Mouse (Mus musculus) ZHBTc4 (cell line): ENCODE data around the gene Atp8a1.

Experiments used
- DNase-seq: peaks from one replicate; pipeline ENCODE4 v3.0.0-alpha.2; 2011; ENCODE audit warnings: low read depth, low spot score

Atp8a1 gene

DNA sequence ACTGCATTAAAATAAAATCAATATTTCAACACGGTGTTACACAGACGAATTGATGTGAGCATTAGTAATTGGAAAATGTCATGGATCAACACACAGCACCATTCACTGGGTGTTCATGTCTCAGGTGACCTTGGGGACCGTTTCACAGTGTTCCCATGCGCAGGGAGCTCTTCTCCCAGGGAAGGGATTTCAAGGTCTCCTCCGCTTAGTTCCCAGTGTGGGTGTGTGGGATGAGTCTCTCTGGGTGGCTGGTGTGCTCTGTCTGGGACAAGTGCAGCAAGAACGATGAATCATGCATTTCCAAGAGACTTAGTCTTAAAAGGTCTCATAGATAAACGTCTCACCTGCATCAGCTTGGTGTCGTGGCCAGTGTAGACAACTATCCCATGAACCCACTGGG is 78.5 kb downstream of the Atp8a1 start:
- DNase-seq: no peak

- peak; percentile 49 for DNase-seq
These were observed 82.4 kb downstream of the Atp8a1 start for GRCm38 (mm10) chr5:67764798-67765197.

- no peak for DNase-seq
These were observed 89.1 kb downstream of the Atp8a1 start for GRCm38 (mm10) chr5:67758126-67758525.

- peak; percentile 51 for DNase-seq
These were observed 91.1 kb downstream of the Atp8a1 start for GRCm38 (mm10) chr5:67756138-67756537.

DNA sequence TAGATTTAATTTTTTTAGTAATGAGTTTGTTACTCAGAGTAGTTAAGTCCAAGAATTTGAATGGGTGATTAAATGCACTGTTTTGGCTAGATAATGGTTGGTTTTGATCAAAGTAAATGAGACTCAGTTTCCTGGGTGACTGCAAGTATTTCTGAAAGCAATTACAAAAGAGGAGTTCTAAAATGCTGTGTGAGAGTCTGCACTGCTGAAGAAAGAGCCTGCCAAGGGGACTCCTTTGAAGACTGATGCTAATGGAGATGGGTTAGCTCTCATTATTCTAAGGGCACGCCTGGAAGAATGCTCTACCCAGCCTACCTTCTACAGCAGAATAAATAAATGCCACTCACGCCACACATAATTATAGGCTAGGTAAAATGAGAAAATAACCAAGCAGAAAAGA is 94.2 kb downstream of the Atp8a1 start:
- DNase-seq: no peak

GRCm38 (mm10) chr5:67752629-67753028 is 94.6 kb downstream of the Atp8a1 start:
- DNase-seq: no peak

GRCm38 (mm10) chr5:67752007-67752406 is 95.2 kb downstream of the Atp8a1 start:
- DNase-seq: peak; percentile 49

- no peak for DNase-seq
These were observed 108.0 kb downstream of the Atp8a1 start for GRCm38 (mm10) chr5:67739261-67739660.

- DNase-seq: no peak
These were observed 109.1 kb downstream of the Atp8a1 start for GRCm38 (mm10) chr5:67738133-67738532.

GRCm38 (mm10) chr5:67735771-67736170 is 111.5 kb downstream of the Atp8a1 start:
- no peak for DNase-seq

DNA sequence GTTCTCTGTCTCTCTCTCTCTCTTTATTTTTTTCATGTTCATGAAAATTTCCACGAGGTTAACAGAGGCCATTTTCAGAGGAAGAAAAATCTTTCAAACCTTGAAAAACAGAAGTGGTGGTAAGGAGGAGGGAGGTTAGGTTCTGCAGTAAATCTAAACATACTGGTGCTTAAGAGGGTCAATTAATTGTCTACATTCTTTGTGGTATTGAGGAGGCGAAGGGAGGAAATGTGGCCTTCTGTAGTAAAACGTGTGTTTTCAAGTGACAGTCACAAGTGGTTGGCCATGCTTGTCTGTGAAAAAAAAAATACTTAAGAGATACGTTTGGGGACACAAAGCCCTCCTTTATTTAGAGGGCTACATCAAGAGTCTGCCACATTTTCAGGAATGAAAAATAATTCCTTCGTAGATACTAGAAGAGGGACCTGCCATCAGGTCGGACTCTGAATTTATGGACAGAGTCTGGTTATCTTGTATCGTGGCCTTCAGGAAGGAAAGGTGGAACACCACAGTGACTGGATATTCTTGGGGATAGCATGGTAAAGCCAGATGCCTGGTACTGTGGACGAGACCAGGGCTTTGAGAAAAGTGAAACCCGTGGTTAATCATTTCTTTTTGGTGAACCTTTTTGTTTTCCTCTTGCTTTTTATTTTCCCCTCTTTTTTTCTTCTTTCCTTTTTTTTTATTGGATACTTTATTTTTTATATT is 113.5 kb downstream of the Atp8a1 start:
- no peak for DNase-seq

DNA sequence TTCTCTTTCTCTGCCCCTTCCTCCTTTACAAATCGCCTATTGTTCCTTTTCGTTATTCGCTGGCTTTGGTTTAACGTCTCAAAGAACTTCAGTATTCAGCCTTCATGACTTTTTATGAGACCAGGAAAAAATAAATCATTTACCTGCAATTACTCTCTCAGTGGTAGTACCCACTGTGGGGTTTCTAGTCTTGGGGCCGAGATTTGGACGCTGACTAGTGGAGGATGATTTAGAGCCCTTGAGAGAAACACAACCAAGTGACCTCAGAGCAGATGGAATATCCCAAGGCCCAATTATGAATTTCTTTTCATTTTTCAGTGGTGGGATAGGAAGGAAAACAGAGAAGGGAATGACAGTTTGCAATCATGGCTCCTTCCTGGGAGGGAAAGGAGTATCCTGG is 114.1 kb downstream of the Atp8a1 start:
- DNase-seq: no peak

GRCm38 (mm10) chr5:67727755-67728154 is 119.5 kb downstream of the Atp8a1 start:
- peak; percentile 20 for DNase-seq

DNA sequence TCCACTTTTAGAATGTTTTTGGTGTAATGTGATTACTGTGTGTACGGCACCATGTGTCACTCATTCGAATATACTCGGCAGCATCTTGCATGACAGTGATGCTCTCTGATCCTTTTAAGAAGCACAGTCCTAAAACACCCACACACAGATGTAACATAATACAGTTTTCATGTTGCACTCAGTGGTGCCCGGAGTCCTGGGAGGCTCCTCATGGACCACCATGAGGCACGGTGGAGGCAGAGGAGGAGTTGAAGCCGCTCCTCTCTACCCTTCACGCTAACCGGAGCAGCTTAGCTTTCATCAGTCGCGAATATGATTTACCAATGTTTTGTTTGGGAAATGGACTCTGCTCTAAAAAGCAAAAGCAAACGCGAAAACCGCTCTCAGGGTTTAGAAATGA is 120.4 kb downstream of the Atp8a1 start:
- DNase-seq: no peak

GRCm38 (mm10) chr5:67701641-67702040 is 145.6 kb downstream of the Atp8a1 start:
- DNase-seq: no peak

DNA sequence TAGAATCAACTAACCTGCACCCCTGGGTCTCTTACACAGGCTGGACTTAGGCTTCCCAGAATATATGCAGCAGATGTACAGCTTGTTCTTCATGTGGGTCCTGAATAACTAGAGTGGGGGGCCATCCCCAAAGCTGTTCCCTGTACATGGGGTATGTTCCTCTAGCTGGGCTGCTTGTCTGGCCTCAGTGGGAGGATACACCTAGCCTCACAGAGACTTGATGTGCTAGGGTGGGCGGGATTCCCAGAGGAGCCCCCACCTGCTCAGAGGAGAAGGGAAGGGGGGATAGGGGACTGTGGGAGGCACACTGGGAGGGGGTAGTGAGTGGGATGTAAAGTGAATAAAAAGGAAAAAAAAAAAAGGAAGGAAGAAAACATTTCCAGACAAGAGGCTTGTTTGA is 147.8 kb downstream of the Atp8a1 start:
- no peak for DNase-seq

- no peak for DNase-seq
These were observed 149.1 kb downstream of the Atp8a1 start for GRCm38 (mm10) chr5:67698176-67698575.

DNA sequence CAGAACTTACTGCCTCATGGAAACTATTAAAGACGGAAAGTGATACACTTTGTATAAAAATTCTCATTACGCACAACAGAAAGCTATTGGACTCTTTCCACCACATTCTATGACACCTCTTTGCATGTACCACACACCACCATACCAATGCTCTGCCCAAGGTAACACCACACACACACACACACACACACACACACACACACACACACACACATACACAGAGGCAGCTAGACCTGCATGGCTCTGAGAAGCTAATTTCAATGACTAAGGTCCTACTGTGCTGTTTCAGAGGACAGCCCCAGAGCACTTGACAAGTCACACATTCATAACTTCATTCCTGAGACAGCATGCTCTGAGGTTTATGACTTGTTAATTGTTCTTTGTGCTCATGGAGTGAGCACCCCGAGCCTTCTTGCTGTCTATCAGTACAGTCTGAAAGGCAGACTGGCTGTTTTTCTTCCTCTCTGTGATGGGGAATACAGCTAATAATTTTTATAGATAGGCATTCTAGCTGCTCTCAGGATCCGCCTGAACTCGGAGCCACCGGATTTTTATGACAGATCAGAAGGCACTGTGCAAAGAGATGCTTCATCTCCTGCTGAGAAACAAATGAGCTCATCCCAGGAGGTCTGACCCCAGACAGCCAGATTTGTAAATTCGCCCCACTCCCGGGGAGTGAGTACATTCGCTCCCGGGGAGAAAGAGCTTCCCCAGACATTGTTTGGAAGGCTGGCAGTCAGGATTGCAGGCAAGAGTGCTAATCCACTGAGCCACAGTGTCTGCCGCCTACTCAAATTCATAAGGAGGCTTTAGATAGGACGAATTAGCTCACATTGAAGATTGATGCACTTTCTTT is 150.3 kb downstream of the Atp8a1 start:
- DNase-seq: peak; percentile 82

GRCm38 (mm10) chr5:67695055-67695710 is 152.1 kb downstream of the Atp8a1 start:
- DNase-seq: no peak

DNA sequence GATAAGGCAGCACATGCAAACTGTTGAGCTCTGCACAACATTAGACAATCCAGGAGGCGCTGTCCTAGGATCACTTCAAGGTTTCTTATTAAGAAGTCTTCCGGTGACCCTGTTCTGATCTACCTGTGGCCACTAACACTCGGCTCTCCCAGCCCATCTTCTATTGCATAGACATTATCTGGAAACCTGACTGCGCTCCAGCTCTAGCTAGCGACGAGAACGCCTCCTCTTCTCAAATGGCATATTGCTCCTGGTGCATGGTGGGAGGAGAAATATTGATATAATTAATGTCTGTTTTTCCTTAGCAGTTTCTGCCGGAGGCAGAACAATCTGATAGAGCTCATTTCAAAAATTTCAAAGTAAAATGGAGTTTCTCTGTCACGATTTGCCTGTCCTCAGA is 156.9 kb downstream of the Atp8a1 start:
- DNase-seq: no peak

GRCm38 (mm10) chr5:67688001-67688400 is 159.2 kb downstream of the Atp8a1 start:
- DNase-seq: no peak

- DNase-seq: no peak
These were observed 161.3 kb downstream of the Atp8a1 start for GRCm38 (mm10) chr5:67685906-67686305.
